Mouse (Mus musculus): ENCODE measurements at regions not wholly inside any gene's neighbourhood (a gene's known extent, or its start where the extent isn't known, plus 50 kb on each side); places are given as distances from the start of the nearest gene placed in this dataset.

DNA sequence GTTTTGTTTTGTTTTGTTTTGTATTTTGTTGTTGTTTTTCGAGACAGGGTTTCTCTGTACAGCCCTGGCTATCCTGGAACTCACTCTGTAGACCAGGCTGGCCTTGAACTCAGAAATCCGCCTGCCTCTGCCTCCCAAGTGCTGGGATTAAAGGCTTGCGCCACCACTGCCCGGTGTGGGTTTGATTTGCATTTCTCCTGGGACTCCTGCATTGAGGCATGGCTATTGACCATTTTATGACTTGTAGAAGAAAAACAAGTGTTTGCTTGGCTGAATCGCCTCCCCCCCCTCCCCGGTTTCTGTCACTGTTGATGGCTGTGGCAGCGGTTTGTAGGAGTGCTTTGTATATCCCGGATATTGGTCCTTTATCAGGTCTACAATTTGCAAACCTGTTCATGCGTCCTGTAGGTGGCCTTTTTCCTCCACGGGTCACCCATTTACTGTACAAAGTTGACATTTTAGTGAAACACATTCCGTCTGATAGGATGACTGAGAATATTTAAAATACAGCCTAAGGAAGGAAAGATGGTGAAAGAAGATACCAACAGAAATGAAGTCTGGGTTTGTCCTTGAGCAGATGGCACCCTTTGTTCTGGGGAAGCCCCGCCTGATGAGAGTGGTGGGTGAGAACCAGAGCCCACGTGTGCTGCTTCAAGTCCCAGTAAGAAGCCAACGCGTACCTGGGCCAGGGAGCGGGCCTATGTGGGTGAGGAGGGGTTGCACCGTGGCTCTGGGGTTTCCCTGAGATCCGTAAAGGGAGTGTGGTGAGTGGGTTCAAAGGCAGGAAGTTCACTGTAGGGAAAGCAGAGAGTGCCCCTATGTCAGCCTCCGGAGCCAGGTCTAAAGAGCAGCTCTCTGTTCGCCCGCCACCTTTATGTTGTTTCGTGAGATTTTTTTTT, 52.6 kb upstream of the Smndc1 start:
- no peak for DNase-seq (ENCODE audit: low spot score)

DNA sequence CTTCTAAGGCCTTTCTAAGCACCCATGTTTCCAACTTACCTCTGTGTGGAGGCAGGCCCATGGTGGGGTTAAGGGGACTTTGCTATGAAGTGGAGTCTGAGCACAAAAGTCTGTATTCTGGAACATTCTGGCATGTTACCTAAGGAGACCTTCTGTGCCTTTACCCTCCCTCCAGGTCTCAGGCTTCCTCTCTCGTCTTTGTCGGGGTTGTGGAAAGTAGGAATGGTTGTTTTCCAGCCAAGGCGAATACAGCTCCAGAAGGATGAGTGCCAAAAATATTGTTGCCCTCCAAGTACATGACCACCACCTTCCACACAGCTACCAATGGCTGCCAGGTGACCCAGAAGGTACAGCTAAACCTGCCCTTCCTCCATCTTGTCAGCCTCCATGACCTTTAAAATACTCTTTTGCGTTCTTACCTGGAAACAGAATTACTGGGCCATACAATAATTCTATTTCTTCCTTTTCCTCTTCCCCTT, 51.8 kb upstream of the Smndc1 start:
- DNase-seq (ENCODE audit: low spot score), result no peak

DNA sequence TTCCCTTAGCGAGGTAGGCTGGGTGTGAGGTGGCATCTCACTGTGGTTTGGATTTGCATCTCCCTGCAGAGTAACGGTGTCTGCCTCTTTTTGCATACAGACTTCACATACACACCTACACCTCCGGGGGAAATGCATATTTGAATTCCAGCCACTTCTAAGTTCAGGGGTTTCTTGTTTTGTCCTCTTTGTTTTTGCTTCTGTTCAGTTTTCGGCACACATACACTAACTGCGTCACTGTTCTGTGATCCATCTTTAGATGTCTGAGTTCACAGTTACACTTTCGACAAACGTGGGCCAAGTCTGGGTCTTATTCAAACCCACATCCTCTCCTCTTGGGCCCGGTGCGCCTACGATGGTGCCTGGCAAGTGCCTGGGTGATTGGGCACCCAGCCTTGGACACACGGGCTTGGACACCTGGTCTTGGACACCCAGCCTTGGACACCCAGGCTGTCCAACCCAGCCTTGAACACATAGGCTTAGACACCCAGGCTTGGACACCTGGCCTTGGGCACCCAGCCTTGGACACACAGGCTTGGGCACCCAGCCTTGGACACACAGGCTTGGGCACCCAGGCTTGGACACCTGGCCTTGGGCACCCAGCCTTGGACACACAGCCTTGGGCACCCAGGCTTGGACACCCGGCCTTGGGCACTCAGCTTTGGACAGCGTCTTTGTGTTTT, 51.2 kb upstream of the Smndc1 start:
- DNase-seq (ENCODE audit: low spot score), result no peak

DNA sequence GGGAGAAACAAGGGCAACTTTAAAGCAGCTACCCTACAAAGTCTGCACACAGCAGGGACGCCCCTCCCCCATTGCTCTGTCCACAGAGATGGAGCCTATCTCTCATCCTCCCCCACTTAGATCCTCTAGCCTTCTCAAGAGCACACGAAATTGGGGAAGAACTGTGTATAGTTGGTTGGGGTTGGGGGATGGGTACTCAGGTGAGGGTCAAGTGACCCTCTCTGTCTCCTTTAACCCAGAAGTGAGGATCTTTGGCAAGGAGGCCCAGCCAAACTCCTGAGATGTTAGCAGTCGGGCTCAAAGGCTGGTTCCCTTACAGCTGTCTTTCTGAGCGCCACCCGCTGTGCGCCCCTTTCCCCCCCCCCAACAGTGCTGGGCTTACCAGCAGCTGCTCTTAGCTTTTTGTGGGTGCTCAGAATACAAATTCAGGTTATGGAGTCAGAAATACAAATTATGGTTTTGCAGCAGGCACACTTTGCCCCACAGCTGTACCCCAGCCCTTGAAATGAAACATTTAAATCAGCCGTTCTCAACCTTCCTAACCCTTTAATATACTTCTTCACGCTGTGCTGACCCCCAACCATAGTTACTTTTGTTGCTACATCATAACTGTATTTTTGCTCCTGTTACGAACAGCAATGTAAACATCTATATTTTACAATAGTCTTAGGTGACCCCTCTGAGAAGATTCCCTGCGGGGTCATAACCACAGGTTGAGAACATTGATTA, 50.1 kb upstream of the Smndc1 start:
- DNase-seq (ENCODE audit: low spot score), result no peak
